ENCODE assay signal across 21 mouse cellular contexts in the genomic region with DNA sequence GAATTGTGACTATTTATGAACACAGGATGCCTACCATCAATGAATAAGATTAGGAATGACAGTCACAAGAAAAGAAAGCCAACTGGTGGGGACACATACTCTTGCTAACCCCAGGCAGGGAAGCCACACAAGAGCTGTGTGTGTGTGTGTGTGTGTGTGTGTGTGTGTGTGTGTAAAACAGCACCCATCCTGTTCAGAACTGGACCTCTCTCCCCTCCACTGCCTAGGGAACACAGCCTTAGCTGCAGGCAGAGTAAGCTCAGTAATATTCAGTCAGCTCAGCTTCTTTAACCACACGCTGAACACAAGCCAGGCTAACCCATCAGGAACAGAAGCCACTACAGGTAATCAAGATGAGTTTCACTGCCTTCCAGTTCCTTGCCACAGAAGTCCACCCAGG. TPM values are rescaled to one million over a fixed set of nuclear protein-coding genes. Genes with fewer than 3 reads are reported as not detected.
DNase-seq lines count a peak whose midpoint lies in the region; ATAC-seq and TF ChIP-seq lines count a peak whose summit lies in the region.
"Had no signal": no experiment of that assay in that cellular context is flagged by ENCODE, and none has a peak within 500 bp of the region (broad histone marks: within the 10 kb centered on the region; RNA-seq: fewer than 3 reads in every experiment).

No protein-coding gene starts in this region.

- TF ChIP-seq CTCF in thymus, adult 2 months (IDR thresholded peaks at IDR 0.05; ENCODE audit: borderline replicate concordance, control insufficient read depth, extremely low read depth, insufficient read depth, low read length, poor library complexity): no peak

- H3K27ac ChIP-seq in heart, embryonic 13.5 days (replicated peaks): no peak overlapping the region
- peak overlapping the region; percentile 30 for H3K27ac ChIP-seq in thymus, adult 2 months (ENCODE audit: control insufficient read depth, insufficient read depth, low read length)
- no peak overlapping the region for H3K27ac ChIP-seq in neural tube, embryonic 15.5 days (replicated peaks)
- H3K27ac ChIP-seq in kidney, embryonic 14.5 days (ENCODE audit: low read depth, low read length): no peak overlapping the region
- H3K27ac ChIP-seq: embryonic facial prominence, embryonic 10.5 days; heart, embryonic 10.5 days; heart, embryonic 15.5 days; hindbrain, embryonic 10.5 days had no signal

- H3K9ac ChIP-seq in heart, embryonic 13.5 days: peak overlapping the region; percentile 40; the same call in 1 of the 2 replicates
- H3K9ac ChIP-seq in neural tube, embryonic 15.5 days (replicated peaks): no peak overlapping the region
- no peak overlapping the region for H3K9ac ChIP-seq in kidney, embryonic 14.5 days (ENCODE audit: low read depth, low read length)
- H3K9ac ChIP-seq: forebrain, postnatal 0 days; heart, embryonic 15.5 days had no signal

- no peak for TF ChIP-seq POLR2A in thymus, adult 2 months (IDR thresholded peaks at IDR 0.05; ENCODE audit: control insufficient read depth, extremely low read depth, insufficient read depth, low read length, poor library complexity)

- no peak overlapping the region for H3K4me3 ChIP-seq in heart, embryonic 13.5 days
- H3K4me3 ChIP-seq in thymus, adult 2 months (ENCODE audit: control insufficient read depth, insufficient read depth, low read length): no peak overlapping the region
- no peak overlapping the region for H3K4me3 ChIP-seq in neural tube, embryonic 15.5 days (replicated peaks)
- H3K4me3 ChIP-seq in kidney, embryonic 14.5 days (ENCODE audit: low read length): no peak overlapping the region
- H3K4me3 ChIP-seq: embryonic facial prominence, embryonic 10.5 days; heart, embryonic 10.5 days; heart, embryonic 15.5 days; hindbrain, embryonic 10.5 days had no signal

- peaks cover 68% of the 10 kb centered on the region for H3K4me1 ChIP-seq in heart, embryonic 13.5 days
- H3K4me1 ChIP-seq in thymus, adult 2 months (replicated peaks; ENCODE audit: control insufficient read depth, insufficient read depth, low read length): peaks cover 30% of the 10 kb centered on the region
- peaks cover 38% of the 10 kb centered on the region for H3K4me1 ChIP-seq in neural tube, embryonic 15.5 days
- H3K4me1 ChIP-seq in kidney, embryonic 14.5 days (ENCODE audit: control insufficient read depth, insufficient read depth, low read length): peaks cover 34% of the 10 kb centered on the region

- H3K4me2 ChIP-seq in heart, embryonic 13.5 days: no peak overlapping the region
- H3K4me2 ChIP-seq in neural tube, embryonic 15.5 days: no peak overlapping the region
- no peak overlapping the region for H3K4me2 ChIP-seq in kidney, embryonic 14.5 days (replicated peaks; ENCODE audit: low read depth, low read length)
- H3K4me2 ChIP-seq: heart, embryonic 15.5 days had no signal

- peaks cover 14% of the 10 kb centered on the region for H3K36me3 ChIP-seq in heart, embryonic 13.5 days
- no peaks in the 10 kb centered on the region for H3K36me3 ChIP-seq in thymus, adult 2 months (ENCODE audit: control insufficient read depth, insufficient read depth, low read length)
- H3K36me3 ChIP-seq in neural tube, embryonic 15.5 days: no peaks in the 10 kb centered on the region
- no peaks in the 10 kb centered on the region for H3K36me3 ChIP-seq in kidney, embryonic 14.5 days (ENCODE audit: control insufficient read depth, insufficient read depth, low read length)
- H3K36me3 ChIP-seq: heart, embryonic 10.5 days; heart, embryonic 15.5 days had no signal

- DNase-seq in heart, postnatal 25 days (ENCODE audit: low spot score): no peak
- DNase-seq in thymus, adult 2 months: no peak
- DNase-seq in thymus, adult 18-20 months: no peak
- DNase-seq in MN1 (ENCODE audit: low spot score): peak; percentile 32
- DNase-seq in ovary, postnatal 14 days (ENCODE audit: low spot score): no peak
- DNase-seq: adrenal gland, postnatal 10 days; cerebellum, adult 18-20 months; cerebellum, adult 9-11 months; forebrain, postnatal 0 days; gastrocnemius, postnatal 36 days; heart, adult 11 months; heart, postnatal 14 days; kidney, adult 11 months had no signal

- no peaks in the 10 kb centered on the region for H3K27me3 ChIP-seq in heart, embryonic 13.5 days (replicated peaks)
- H3K27me3 ChIP-seq in thymus, adult 2 months (ENCODE audit: control insufficient read depth, insufficient read depth, low read length): no peaks in the 10 kb centered on the region
- H3K27me3 ChIP-seq in neural tube, embryonic 15.5 days (replicated peaks): no peaks in the 10 kb centered on the region
- no peaks in the 10 kb centered on the region for H3K27me3 ChIP-seq in kidney, embryonic 14.5 days (ENCODE audit: control insufficient read depth, insufficient read depth, low read length)
- H3K27me3 ChIP-seq: heart, embryonic 15.5 days had no signal

- no peak for ATAC-seq in heart, embryonic 13.5 days (ENCODE audit: extremely low read depth, insufficient number of reproducible peaks, low FRiP score, low TSS enrichment)
- 0 out of 2 replicates have a peak, but pooled peaks have one; percentile 28 for ATAC-seq in neural tube, embryonic 15.5 days (ENCODE audit: low FRiP score)
- no peak for ATAC-seq in kidney, embryonic 14.5 days (ENCODE audit: low FRiP score, low TSS enrichment)
- ATAC-seq: hindbrain, embryonic 16.5 days had no signal

- intact Hi-C loops in heart, postnatal 25 days (cut with DNase I): no loop called here

- H3K9me3 ChIP-seq in heart, embryonic 13.5 days: no peaks in the 10 kb centered on the region
- no peaks in the 10 kb centered on the region for H3K9me3 ChIP-seq in neural tube, embryonic 15.5 days (replicated peaks)
- no peaks in the 10 kb centered on the region for H3K9me3 ChIP-seq in kidney, embryonic 14.5 days (ENCODE audit: control insufficient read depth, low read length)
- H3K9me3 ChIP-seq: embryonic facial prominence, embryonic 10.5 days; heart, embryonic 10.5 days; heart, embryonic 15.5 days; hindbrain, embryonic 10.5 days had no signal

- WGBS in heart, embryonic 13.5 days: 70% methylated on average over 1 of the region's 1 CpGs
- 67% methylated on average over 1 of the region's 1 CpGs for WGBS in thymus, adult 2 months
- WGBS in neural tube, embryonic 15.5 days: 36% methylated on average over 1 of the region's 1 CpGs
- 47% methylated on average over 1 of the region's 1 CpGs for WGBS in kidney, embryonic 14.5 days

RNA-seq across cellular contexts. Expression of a gene that starts 34.3 kb away (rescaled TPM):
- polyA plus RNA-seq in heart, embryonic 13.5 days (2015; fragmentation: Nextera tagmentation; extraction: Ambion mirVana): 8.1 and 8.3 TPM in 2 replicates
- 10 to 100 TPM; 35.3 to 35.9 TPM for total RNA-seq in heart, postnatal 25 days (2021)
- 58.7 and 62.1 TPM in 2 replicates for polyA plus RNA-seq in thymus, adult 2 months (2012; rRNA removed)
- 14.5 and 15.0 TPM in 2 replicates for polyA plus RNA-seq in neural tube, embryonic 15.5 days (2015; fragmentation: Nextera tagmentation; extraction: Ambion mirVana)
- 10.4 and 11.0 TPM in 2 replicates for polyA plus RNA-seq in kidney, embryonic 14.5 days (2014; fragmentation: Nextera tagmentation; extraction: Ambion mirVana)
